Mouse (Mus musculus) ES-E14 (cell line): Measurements from ENCODE around the gene Etnk2.

Experiments used
- MAFK ChIP-seq: IDR thresholded peaks from 2 replicates; pipeline ENCODE4 v1.6.1; 2014; ENCODE audit warnings: mild to moderate bottlenecking, low read depth, low read length, inconsistent platforms; ENCODE audit not compliant: insufficient read depth
- ZNF384 ChIP-seq: IDR thresholded peaks from 2 replicates; pipeline ENCODE4 v1.6.1; 2012; ENCODE audit warnings: low read depth, low read length, inconsistent platforms

GRCm38 (mm10) chr1:133327094-133327493 lies 36.3 kb upstream of the Etnk2 start:
- no peak for TF ChIP-seq MAFK
- TF ChIP-seq ZNF384 = no peak
